Mouse (Mus musculus): ENCODE data around the gene Fbxo11. TPM values are rescaled to one million over a fixed set of nuclear protein-coding genes. Genes with fewer than 3 reads are reported as not detected.
A peak's percentile ranks its signal among the peaks of the same experiment; 100 is the strongest.

Fbxo11 gene
- total RNA-seq (2014; fragmentation: Nextera tagmentation) (22.0 and 23.1 TPM in 2 replicates), total RNA-seq (2017) (17.5 and 24.6 TPM in 2 replicates)

- ATAC-seq (replicated peaks; ENCODE audit: poor library complexity, severe bottlenecking) = no peak
Measured at GRCm38 (mm10) chr17:88065031-88065800, at the start of gene Fbxo11. Gene Fbxo11, minus strand, starts transcription at chr17:88065291.

DNA sequence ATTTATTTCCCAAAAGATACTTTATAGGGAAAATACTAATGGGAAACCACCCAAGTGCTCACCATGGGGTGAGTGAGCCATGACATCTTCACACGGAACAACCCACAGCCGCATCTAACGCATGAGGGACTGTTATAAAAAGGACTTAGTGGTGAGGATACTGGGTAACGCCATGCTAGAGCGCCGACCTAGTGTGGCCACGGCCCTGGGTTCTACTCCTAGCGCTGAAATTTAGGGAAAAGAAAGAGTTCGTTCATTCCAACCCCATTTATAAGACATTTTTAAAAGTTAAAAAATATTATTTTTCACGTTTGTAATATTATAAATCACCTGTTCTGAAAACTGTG lies 48.8 kb upstream of the Fbxo11 start:
- ATAC-seq (replicated peaks; ENCODE audit: poor library complexity, severe bottlenecking) = no peak

GRCm38 (mm10) chr17:88113015-88113882 lies 48.2 kb upstream of the Fbxo11 start:
- ATAC-seq (replicated peaks; ENCODE audit: poor library complexity, severe bottlenecking) = peak; percentile 82

DNA sequence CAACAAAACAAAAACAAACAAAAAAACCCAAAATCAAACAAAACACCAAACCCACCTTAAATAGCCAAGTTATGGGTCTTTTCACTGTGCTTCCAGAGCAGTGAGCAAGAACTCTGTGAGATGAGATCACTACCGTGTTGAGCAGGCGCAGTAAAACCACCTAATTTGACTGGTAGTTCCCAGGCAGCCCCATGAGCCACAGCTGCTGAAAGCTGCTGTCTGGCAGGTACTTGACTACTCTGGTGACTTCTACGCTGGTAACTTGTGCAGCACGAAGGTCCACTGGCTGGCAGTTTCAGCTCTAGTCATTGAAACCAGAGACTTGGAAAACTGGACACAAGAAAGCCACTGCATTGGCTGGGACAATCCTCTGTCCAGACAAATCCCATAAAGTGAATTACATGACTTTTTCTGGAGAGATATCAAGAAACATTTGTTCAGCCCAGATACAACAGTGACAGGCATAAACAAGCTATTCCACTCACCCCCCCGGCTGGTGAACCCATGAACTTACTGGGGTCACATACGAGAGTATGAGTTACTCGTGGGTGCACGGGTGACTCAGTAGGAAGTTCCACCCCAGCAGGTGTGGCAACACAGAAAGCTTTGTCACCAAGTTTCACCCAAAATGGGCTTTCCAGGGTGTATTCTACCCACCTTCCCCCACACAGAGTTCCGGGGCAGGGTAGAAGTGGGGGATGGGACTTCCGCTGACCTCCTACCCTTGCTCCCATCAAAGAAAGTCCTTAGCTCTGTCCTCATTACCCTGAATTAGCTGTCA lies 47.0 kb upstream of the Fbxo11 start:
- ATAC-seq (replicated peaks; ENCODE audit: poor library complexity, severe bottlenecking) = peak; percentile 62

GRCm38 (mm10) chr17:88111081-88111796 lies 46.1 kb upstream of the Fbxo11 start:
- no peak for ATAC-seq (replicated peaks; ENCODE audit: poor library complexity, severe bottlenecking)

DNA sequence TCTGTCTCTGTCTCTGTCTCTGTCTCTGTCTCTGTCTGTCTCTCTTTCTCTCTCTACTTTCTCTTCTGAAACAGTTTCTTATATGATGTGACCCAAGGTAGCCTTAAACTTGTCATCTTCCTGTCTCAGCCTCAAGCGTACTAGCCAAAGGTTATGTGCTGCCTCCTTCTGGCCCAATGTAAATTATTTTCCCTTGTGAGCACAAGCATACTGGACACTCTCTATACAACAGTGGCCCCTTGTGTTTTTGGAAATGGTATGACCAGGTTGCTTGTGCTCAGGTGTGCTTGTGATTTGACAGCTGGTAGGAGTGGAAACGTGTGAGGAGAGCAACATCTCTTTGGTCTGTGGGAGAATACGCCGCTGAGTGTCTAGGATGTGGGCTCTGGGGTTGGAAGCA lies 42.6 kb upstream of the Fbxo11 start:
- no peak for ATAC-seq (replicated peaks; ENCODE audit: poor library complexity, severe bottlenecking)

- ATAC-seq (replicated peaks; ENCODE audit: poor library complexity, severe bottlenecking) = no peak
Measured at GRCm38 (mm10) chr17:88106365-88106764, 41.3 kb upstream of the Fbxo11 start.

- ATAC-seq (replicated peaks; ENCODE audit: poor library complexity, severe bottlenecking) = peak; percentile 67
Measured at GRCm38 (mm10) chr17:88102597-88102996, 37.5 kb upstream of the Fbxo11 start.

GRCm38 (mm10) chr17:88098181-88098852 lies 33.2 kb upstream of the Fbxo11 start:
- ATAC-seq (replicated peaks; ENCODE audit: poor library complexity, severe bottlenecking) = no peak

GRCm38 (mm10) chr17:88097543-88097942 lies 32.5 kb upstream of the Fbxo11 start:
- no peak for ATAC-seq (replicated peaks; ENCODE audit: poor library complexity, severe bottlenecking)

DNA sequence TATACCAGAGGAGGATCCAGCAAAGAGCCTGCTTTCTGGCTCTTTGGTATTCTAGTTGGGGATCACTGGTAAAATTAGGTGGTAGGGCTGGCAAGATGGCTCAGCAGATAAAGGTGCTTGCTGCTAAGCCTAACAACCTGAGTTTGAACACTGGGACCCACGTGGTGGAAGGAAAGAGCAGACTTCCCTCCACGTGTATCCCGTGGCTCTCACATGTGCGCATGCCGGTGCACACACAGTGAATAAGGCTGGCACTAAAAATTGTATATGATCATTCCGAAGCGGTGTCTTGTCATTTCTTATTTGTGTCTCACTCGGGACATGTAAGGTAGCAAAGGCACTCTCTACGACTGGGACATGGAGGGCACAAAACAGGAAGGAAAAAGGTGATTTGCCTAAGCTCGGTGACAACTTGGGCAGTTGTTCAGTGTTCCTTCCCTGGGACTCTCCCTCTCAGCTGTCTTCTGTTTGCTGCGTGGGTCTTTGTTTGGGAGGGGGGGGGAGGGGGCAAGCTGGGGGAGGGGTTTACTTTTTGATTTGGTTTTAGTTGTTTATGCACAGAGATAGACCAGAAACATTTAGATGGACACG lies 31.8 kb upstream of the Fbxo11 start:
- ATAC-seq (replicated peaks; ENCODE audit: poor library complexity, severe bottlenecking) = no peak

DNA sequence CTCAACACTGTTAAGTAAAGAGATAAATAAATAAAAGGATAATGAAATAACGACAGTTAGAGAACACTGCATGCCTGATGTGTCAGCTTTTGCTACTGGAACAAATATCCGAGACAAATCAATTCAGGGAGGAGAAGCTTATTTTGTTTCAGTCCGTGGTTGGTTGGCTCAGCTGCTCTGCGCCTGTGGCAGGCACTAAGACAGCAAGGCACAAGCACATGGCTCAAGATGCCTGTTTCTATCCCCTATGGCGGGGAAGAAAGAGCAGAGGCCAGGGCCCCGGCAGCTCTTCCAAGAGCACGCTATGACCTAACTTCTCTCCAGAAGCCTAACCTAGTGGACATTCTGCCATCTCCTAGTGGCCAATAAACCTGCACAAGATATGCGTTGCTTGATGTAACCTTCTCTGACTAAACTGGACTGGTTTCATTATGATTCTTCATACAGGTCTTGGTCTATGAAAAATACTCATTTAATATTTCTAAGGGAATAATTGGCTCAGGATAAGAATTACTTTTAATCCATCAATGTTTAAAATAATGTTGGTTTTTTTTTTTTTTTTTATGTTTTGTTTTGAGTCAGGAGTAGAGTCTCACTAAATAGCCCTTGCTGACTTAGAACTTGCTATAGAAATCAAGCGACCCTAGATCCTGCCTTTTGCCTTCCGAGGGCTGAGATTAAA lies 30.6 kb upstream of the Fbxo11 start:
- ATAC-seq (replicated peaks; ENCODE audit: poor library complexity, severe bottlenecking) = no peak

- ATAC-seq (replicated peaks; ENCODE audit: poor library complexity, severe bottlenecking) = no peak
Measured at GRCm38 (mm10) chr17:88094327-88094726, 29.2 kb upstream of the Fbxo11 start.

DNA sequence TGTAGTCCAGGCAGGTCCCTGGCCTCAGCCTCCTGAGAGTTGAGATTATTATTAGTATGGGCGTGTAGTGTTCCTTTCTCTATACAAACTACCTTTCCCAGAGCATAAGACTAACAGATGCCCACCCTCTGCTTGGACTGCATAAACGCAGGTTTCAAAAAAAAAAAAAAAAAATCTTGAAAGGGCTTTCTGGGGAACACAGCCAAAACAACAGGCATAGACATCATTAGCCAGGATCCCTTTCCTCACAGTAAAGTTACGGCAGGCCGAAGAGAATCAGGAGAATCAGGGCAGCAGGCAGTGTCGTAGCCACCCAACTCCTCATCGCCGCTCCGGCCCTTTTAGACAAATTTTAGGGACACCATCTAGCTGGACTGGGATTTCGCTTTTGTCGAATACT lies 28.7 kb upstream of the Fbxo11 start:
- no peak for ATAC-seq (replicated peaks; ENCODE audit: poor library complexity, severe bottlenecking)

GRCm38 (mm10) chr17:88085976-88086375 lies 20.9 kb upstream of the Fbxo11 start:
- no peak for ATAC-seq (replicated peaks; ENCODE audit: poor library complexity, severe bottlenecking)

DNA sequence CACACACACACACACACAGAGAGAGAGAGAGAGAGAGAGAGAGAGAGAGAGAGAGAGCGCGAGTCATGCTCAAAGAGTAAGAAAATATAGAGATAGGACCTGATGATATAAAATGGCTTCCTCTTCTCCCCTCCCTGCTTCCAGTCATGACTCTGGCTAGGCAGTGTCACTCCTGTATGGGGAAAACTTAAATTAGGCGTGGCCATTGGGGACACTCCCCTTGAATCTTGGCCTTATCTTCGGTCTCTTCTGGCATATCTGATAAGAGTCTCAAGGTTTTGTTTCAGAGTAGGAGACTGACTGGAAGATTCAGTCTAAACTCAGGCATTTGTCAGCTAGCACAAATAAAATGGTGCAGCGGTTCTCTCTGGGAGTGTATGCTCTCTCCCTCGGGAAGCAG lies 16.4 kb upstream of the Fbxo11 start:
- no peak for ATAC-seq (replicated peaks; ENCODE audit: poor library complexity, severe bottlenecking)

- ATAC-seq (replicated peaks; ENCODE audit: poor library complexity, severe bottlenecking) = no peak
Measured at GRCm38 (mm10) chr17:88079771-88080170, 14.7 kb upstream of the Fbxo11 start.

DNA sequence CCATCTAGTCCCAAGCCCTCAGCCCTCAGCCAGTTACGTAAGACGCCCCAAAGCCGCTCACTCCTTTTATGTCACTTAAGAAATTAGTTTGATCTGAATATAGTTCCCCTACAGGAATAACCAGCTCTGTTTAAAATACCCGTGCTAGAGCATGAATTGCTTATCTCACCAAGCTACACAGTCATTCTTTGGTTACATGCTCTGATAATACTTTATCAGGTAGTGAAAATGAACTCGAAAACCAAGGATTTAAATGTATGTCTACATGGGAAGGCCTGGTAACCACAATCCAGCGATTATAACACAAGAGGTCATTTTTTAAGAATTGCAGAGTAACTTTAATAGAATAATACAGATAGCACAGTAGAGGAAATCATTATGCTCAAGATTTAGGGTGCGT lies 7.0 kb upstream of the Fbxo11 start:
- ATAC-seq (replicated peaks; ENCODE audit: poor library complexity, severe bottlenecking) = peak; percentile 27; the same call in 1 of the 2 replicates

Measured in granulocyte monocyte progenitor cell, adult 5-6 weeks (primary cell).